Mouse (Mus musculus) forebrain, postnatal 0 days (tissue): ENCODE data around the gene Foxi2. TPM values are rescaled to one million over a fixed set of nuclear protein-coding genes. Genes with fewer than 3 reads are reported as not detected.

Experiments used
- ATAC-seq: fragments of 200-750 bp; cut with Nextera tagmentation; 2 replicates; pipeline ENCODE4 v1.8.0; 2017; ENCODE audit warnings: mild to moderate bottlenecking, moderate library complexity
- DNase-seq: peaks from one replicate; pipeline ENCODE4 v3.0.0-alpha.2; 2015
- H3K27ac ChIP-seq: fragments of 300-500 bp; sonication (generic); 2 replicates; pipeline ENCODE4 v1.5.1; 2014; ENCODE audit warnings: low read depth, mild to moderate bottlenecking, antibody characterized with exemption, low read length, moderate library complexity, mixed read lengths
- H3K27me3 ChIP-seq: fragments of 300-500 bp; sonication (generic); 2 replicates; pipeline ENCODE4 v1.6.1; 2014; ENCODE audit warnings: mild to moderate bottlenecking, low read length, mixed read lengths; ENCODE audit not compliant: insufficient read depth
- H3K36me3 ChIP-seq: fragments of 300-500 bp; sonication (generic); 2 replicates; pipeline ENCODE4 v1.6.1; 2014; ENCODE audit warnings: mild to moderate bottlenecking, moderate library complexity; ENCODE audit not compliant: insufficient read depth
- H3K4me1 ChIP-seq: fragments of 300-500 bp; sonication (generic); 2 replicates; pipeline ENCODE4 v1.6.1; 2014; ENCODE audit warnings: antibody characterized with exemption; ENCODE audit not compliant: insufficient read depth
- H3K4me2 ChIP-seq: fragments of 300-500 bp; sonication (generic); 2 replicates; pipeline ENCODE4 v1.6.1; 2014; ENCODE audit warnings: low read depth, mild to moderate bottlenecking, moderate library complexity
- H3K4me3 ChIP-seq: fragments of 300-500 bp; sonication (generic); 2 replicates; pipeline ENCODE4 v1.5.1; 2014; ENCODE audit warnings: low read depth, low read length, mixed read lengths
- H3K9ac ChIP-seq: fragments of 300-500 bp; sonication (generic); 2 replicates; pipeline ENCODE4 v1.6.1; 2014; ENCODE audit warnings: mild to moderate bottlenecking
- H3K9me3 ChIP-seq: fragments of 300-500 bp; sonication (generic); 2 replicates; pipeline ENCODE4 v1.6.1; 2016; ENCODE audit warnings: low read length
- CTCF ChIP-seq: sonication (generic); IDR thresholded peaks from 2 replicates; pipeline ENCODE4 v1.5.1; 2016; ENCODE audit warnings: antibody characterized with exemption, control low read depth, low read depth
- WGBS: fragments of 180-500 bp; shearing (Covaris S2); extraction: QIAGEN DNeasy Blood & Tissue Kit; methylation state at CpG from one replicate; pipeline ENCODE4 v1.1.7; 2014; 5-methylcytosine and 5-hydroxymethylcytosine counted together
- polyA plus RNA-seq: library from polyadenylated mRNA; unstranded; fragments of >200 nt; fragmentation: Nextera tagmentation; extraction: Ambion mirVana; gene quantifications from 2 replicates; pipeline ENCODE4 v1.2.1, GENCODE M21; 2015
- total RNA-seq: library from RNA; depleted of rRNA; stranded (reverse); fragments of >200 nt; gene quantifications from 2 replicates; pipeline ENCODE4 v1.2.3, GENCODE M21; 2014; rRNA removed

Foxi2 gene
- total and polyA plus RNA-seq, 2 experiments from 2014 or later: 0.07 TPM; not detected in 1

- WGBS: 96% methylated on average over 6 of the region's 6 CpGs
- H3K27ac ChIP-seq: no peak overlapping the region
- no peak for TF ChIP-seq CTCF
These were observed 18.7 kb downstream of the Foxi2 start for GRCm38 (mm10) chr7:135428840-135429239.

GRCm38 (mm10) chr7:135430903-135431302 lies 20.8 kb downstream of the Foxi2 start:
- Histone ChIP-seq H3K9me3 (no peaks in the 10 kb centered on the region), H3K4me3 (no peak overlapping the region), H3K36me3 (no peaks in the 10 kb centered on the region), H3K9ac (no peak overlapping the region), H3K27me3 (no peaks in the 10 kb centered on the region), H3K4me2 (no peak overlapping the region), H3K27ac (no peak overlapping the region), H3K4me1 (no peaks in the 10 kb centered on the region)
- no peak for TF ChIP-seq CTCF
- no peak for ATAC-seq
- DNase-seq: no peak
- 67% methylated on average over 2 of the region's 2 CpGs for WGBS

More at GRCm38 (mm10) chr7:135428840-135429239, 18.7 kb downstream of the Foxi2 start:
- Histone ChIP-seq H3K4me2 (no peak overlapping the region), H3K9me3 (no peaks in the 10 kb centered on the region), H3K36me3 (no peaks in the 10 kb centered on the region), H3K4me1 (no peaks in the 10 kb centered on the region), H3K27me3 (no peaks in the 10 kb centered on the region), H3K9ac (no peak overlapping the region), H3K4me3 (no peak overlapping the region)
- ATAC-seq (no peak), DNase-seq (no peak)

DNA sequence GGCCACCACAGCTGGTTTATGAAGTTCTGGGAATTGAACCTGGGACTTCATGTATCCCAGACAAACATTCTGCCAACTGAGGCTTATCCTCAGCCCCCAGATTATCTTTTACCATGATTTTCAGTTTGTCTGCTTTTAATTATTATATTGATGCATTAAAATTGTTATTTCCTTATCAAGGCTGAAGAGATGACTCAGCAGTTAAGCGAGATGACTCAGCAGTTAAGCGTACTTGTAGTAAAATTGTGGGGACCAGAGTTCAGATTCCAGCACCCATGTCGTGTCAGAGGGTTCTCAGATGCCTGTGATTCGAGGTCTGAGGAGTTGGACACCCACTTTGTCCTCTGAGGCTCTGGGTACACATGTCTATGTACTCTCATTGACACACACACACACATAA lies 33.8 kb downstream of the Foxi2 start:
- no peak overlapping the region for H3K4me2 ChIP-seq
- no peak for TF ChIP-seq CTCF
- no peak for ATAC-seq

DNA sequence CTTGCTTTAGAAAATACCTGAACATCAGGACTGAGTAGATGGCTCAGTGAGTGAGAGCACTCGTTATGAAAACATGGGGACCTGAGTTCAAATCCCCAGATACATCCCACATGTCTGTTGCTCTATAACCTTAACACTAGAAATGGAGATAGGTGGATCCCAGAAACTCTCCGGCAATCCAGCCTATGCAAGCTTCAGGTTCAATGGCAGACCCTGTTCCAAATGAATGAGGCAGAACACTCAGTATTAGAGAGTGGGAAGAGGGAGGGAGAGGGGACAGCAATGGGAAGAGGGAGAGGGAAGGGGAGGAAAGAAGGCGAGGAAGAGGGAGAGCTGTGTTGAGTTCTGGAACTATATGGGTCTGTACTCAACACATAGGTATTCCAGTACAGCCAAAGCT lies 41.2 kb downstream of the Foxi2 start:
- no peaks in the 10 kb centered on the region for H3K27me3 ChIP-seq
- TF ChIP-seq CTCF: no peak
- no peaks in the 10 kb centered on the region for H3K9me3 ChIP-seq
- no peak overlapping the region for H3K4me2 ChIP-seq
- H3K36me3 ChIP-seq: no peaks in the 10 kb centered on the region
- no peak overlapping the region for H3K9ac ChIP-seq
- no peak overlapping the region for H3K4me3 ChIP-seq
- H3K27ac ChIP-seq: no peak overlapping the region
- no peak for ATAC-seq
- no peak for DNase-seq
- 89% methylated on average over 3 of the region's 3 CpGs for WGBS
- H3K4me1 ChIP-seq: no peaks in the 10 kb centered on the region

More for the DNA sequence above, 33.8 kb downstream of the Foxi2 start:
- H3K4me1 ChIP-seq: no peaks in the 10 kb centered on the region
- H3K27me3 ChIP-seq: no peaks in the 10 kb centered on the region
- WGBS: 84% methylated on average over 4 of the region's 4 CpGs
- no peak overlapping the region for H3K9ac ChIP-seq
- H3K4me3 ChIP-seq: no peak overlapping the region
- no peaks in the 10 kb centered on the region for H3K36me3 ChIP-seq
- DNase-seq: no peak
- H3K27ac ChIP-seq: no peak overlapping the region
- no peaks in the 10 kb centered on the region for H3K9me3 ChIP-seq

GRCm38 (mm10) chr7:135452366-135452765 lies 42.3 kb downstream of the Foxi2 start:
- Histone ChIP-seq H3K4me1 (no peaks in the 10 kb centered on the region), H3K4me3 (no peak overlapping the region), H3K27ac (no peak overlapping the region), H3K9ac (no peak overlapping the region), H3K27me3 (no peaks in the 10 kb centered on the region), H3K4me2 (no peak overlapping the region), H3K9me3 (no peaks in the 10 kb centered on the region), H3K36me3 (no peaks in the 10 kb centered on the region)
- ATAC-seq (no peak), DNase-seq (no peak)
- 36% methylated on average over 1 of the region's 1 CpGs for WGBS
- TF ChIP-seq CTCF: no peak

GRCm38 (mm10) chr7:135453690-135454089 lies 43.6 kb downstream of the Foxi2 start:
- DNase-seq: no peak
- TF ChIP-seq CTCF: no peak
- no peak for ATAC-seq
- Histone ChIP-seq H3K9ac (no peak overlapping the region), H3K4me1 (no peaks in the 10 kb centered on the region), H3K27ac (no peak overlapping the region), H3K4me2 (no peak overlapping the region), H3K27me3 (no peaks in the 10 kb centered on the region), H3K36me3 (no peaks in the 10 kb centered on the region), H3K4me3 (no peak overlapping the region), H3K9me3 (no peaks in the 10 kb centered on the region)
- WGBS: 60% methylated on average over 3 of the region's 3 CpGs

Other genes starting within 250 kb of the Foxi2 start
- gene Nps, start 151.6 kb upstream of the Foxi2 start, total RNA-seq: not detected in 2 replicates
- gene Nps, start 151.6 kb upstream of the Foxi2 start, polyA plus RNA-seq: 0.31 TPM in 1 of 2 replicates, not detected in the other
- gene Clrn3, start 118.3 kb downstream of the Foxi2 start, total RNA-seq: 0.10 TPM in 1 of 2 replicates, not detected in the other
- gene Clrn3, start 118.3 kb downstream of the Foxi2 start, polyA plus RNA-seq: not detected in 2 replicates
- 9.6 and 10.9 TPM in 2 replicates for gene Ptpre, start 127.2 kb downstream of the Foxi2 start, total RNA-seq
- gene Ptpre, start 127.2 kb downstream of the Foxi2 start, polyA plus RNA-seq: 3.2 and 6.9 TPM in 2 replicates